Mouse (Mus musculus) lung, postnatal 4 days (tissue): ENCODE measurements at regions not wholly inside any gene's neighbourhood (a gene's known extent, or its start where the extent isn't known, plus 50 kb on each side); places are given as distances from the start of the nearest gene placed in this dataset.

Experiments
- DNase-seq, 2 experiments: peaks; one replicate each; pipeline ENCODE4 v3.0.0; 2021

DNA sequence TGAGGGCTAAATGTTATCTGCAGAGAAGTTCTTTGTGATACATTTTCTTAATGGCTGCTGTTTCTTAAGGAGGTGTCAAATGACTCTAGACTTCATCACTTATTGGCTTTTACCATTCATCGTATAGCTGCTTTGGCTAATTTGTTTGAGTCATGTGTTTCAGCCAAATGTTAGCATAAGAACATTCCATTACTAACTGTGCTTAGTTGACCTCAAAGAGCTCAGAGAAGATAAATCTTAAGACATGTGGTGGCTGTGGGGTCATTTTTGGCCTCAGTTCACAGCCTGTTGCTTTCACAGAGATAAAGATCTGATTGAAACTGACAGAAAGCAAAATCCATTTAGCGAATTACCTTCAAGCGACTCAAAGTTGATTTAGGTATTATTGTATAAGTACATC is 743.6 kb downstream of the Hdgfl1 start:
- no peak for DNase-seq

DNA sequence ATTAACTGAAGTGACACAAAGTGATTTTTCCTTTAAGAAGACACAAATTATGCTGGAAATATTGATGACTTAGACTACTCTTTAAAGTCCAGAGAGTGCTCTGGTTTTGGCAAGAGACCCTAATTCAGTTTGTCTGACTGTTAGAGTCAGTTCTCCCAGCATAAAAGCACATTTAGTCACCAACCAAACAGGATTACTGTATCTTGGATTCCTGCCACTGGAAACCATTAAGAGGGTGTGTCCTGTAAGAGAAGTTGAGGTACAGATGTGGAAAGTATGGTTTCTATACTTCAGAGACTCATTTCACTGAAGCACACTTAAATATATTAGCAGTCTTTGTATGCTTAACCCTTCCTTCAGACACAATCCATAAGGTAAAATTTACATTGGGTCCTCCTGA is 745.3 kb downstream of the Hdgfl1 start:
- no peak for DNase-seq

- DNase-seq, result no peak
These were observed 749.5 kb downstream of the Hdgfl1 start for GRCm38 (mm10) chr13:26020491-26020890.

DNA sequence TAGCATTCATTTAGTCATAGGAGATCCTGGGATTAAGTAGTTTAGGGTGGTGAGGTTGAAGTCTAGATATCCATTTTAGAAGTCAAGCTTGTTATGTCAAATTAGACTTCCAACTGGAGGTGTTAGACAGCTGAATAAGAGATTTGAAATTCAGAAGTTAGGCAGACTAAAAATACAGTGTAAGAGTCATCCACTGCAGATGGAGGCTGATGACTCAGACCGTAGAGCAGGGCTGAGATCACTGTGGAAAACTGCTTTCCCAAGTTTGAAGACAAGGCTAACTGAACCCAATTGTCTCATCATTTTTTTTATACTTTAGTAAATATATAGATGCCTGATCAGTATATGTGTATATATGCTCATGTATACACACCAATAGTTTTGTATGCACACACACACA is 738.8 kb upstream of the Nrsn1 start:
- DNase-seq, result no peak

GRCm38 (mm10) chr13:26004768-26005560 is 734.7 kb upstream of the Nrsn1 start:
- no peak for DNase-seq

DNA sequence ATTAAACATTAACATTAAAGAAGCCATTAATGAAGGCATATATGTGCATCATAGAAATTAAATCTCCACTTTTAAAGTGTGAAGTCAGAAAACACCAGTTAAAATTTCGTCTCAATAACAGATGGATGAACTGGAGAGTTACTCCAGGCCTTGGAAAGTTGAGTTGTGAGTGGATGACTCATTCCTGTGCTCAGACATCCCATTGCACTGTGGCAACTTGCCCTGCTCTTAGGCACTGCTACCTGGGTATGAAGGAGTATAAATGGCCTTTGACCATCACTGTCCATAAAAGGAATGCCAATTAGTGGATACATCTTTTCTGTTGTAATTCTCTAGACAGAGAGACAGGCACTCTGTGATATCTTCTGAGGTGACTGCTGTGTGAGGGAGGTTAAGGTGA is 723.2 kb upstream of the Nrsn1 start:
- DNase-seq, result no peak

DNA sequence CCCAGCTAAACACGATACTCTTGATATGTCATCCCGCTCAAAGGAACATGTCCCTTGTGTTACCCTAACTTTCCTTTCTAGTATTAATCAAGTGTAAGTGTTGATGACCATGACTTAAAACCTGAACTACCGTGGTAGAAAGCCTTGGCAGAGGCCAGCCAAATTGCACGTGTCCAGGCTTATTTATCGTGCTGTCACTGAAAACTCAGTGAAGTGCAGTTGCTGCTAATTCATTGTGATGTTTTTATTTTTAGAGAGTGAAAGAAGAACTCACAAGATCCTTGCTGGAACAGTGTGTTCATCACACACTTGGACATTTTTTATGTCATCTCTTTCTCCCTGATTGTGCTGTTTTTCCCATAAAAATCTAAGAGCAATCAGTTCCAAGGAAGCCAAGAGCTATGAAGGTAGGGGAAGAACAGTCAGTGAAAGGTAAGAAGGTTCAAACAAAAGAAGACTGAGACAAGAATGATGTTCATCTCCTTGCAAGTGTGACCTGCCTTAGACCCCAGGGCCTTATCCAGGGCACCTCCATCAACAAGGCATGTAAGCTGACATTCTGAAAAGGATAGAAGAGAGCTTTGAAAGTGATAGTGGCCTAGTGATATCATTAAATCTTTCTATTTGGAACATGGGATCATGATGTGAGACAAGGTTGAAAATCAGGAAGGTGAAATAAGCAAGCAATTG is 718.9 kb upstream of the Nrsn1 start:
- DNase-seq, result no peak

DNA sequence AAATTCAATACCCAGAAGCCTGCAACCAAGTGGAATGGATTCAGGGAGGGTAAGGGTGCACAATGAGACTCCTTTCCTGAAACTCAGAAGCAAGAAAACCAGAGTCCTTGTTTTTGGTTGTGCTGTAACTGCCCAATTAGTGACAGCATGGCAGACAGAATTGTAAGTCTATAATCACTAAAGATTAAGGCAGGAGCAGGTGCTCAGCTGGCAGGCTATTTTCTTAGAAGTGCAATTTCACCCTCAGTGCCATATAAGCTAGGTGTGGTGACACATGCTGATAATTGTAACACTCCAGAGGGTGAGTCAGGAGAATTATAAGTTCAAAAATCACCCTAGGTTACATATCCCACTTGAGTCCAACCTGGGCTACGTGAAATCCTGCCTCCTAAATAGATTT is 714.2 kb upstream of the Nrsn1 start:
- no peak for DNase-seq

DNA sequence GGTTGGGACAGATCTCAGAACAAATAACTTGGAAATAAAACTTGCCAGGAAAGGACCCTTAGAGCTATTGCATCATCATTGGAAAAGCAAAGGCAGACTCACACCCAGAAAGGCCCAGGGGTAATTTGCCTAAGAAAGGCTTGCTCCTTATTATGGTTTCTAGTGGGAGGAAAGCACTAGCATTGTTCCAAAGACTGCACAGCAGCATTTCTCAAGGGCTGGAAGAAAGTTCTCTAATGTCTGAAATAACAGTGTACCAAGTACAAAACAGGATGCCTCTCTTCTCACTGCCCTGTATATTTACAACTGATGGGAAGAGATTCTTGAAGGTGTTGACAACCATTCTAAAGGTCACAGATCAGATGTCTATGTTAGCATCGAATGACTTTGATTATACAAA is 713.4 kb upstream of the Nrsn1 start:
- DNase-seq, result no peak

GRCm38 (mm10) chr13:25978648-25979047 is 708.3 kb upstream of the Nrsn1 start:
- DNase-seq, result no peak

GRCm38 (mm10) chr13:25958592-25958991 is 688.3 kb upstream of the Nrsn1 start:
- no peak for DNase-seq

- DNase-seq, result no peak
These were observed 687.8 kb upstream of the Nrsn1 start for GRCm38 (mm10) chr13:25958153-25958466.

DNA sequence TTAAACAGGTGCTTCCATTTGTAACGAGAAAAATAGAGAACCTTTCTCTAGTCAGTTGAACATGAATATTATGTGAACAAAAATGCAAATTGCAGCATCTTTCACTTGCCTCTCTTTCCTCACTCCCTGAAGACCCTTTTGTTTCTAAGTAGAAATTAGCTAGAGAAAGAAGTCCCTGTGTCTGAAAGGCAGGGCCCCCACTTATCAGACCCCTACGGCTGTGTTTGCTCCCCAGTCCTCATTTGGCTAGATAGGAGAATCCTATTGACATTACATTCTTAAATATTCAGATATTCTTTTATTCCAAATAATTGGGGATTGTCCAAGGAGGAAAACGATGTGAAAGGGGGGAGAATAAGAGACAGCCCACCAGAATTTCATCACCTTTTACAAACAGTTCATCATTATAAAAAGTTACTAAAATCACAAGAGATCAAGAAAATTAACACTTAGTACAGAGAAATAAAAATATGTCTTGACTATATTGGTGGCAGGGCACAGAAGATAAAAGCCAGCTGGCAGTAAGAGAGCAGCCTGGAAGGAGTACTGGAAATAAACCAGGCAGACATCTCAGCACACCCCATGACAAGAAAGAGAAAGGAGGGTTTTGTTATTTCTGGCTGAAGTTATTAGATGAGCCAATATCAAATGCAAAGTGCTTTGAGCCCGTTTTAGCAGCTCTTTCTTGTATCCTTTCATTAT is 687.3 kb upstream of the Nrsn1 start:
- peak; percentile 10 to 46 for DNase-seq

GRCm38 (mm10) chr13:25937631-25938030 is 667.3 kb upstream of the Nrsn1 start:
- DNase-seq, result no peak

GRCm38 (mm10) chr13:25933783-25934182 is 663.5 kb upstream of the Nrsn1 start:
- no peak for DNase-seq

DNA sequence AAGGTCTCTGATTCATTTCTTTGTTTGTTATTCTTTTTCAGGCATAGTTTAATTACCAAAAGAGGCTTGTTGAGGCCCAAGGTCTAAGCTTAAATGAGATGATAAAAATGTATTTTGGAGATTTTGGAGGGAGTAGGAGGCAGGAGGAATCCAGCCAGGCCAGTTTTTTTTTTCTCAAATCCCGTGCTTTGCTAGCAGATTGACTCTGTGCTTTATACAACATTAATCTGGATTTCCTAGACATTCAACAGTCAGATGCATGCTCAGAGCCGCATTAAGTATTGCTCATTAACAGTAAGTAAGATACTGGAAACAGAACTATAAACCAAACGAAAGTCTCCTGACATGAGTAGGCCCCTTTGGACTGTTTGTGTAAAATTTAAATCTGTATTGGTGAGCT is 662.9 kb upstream of the Nrsn1 start:
- DNase-seq, result no peak

DNA sequence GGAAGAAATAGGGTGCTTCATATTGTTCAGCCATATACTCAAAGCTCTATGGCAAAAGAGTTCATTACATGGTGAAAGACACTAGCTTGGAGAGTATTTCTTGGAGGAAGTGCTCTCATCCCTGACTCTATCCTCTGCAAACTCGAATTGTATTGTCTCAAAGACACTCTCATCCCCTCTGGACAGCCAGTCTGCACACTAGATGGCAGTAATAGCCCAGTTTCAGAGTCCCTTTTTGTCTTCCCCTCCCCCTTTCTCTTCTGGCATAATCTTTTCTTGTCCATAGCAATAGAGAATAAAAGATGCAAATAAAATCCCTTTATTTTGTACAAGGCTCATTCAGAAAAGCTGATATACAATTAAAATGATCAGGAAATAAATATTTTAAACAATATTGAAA is 662.5 kb upstream of the Nrsn1 start:
- peak in 1 of 2 experiments; percentile 62 for DNase-seq

- no peak for DNase-seq
These were observed 662.1 kb upstream of the Nrsn1 start for GRCm38 (mm10) chr13:25932365-25932764.

GRCm38 (mm10) chr13:25925685-25926084 is 655.4 kb upstream of the Nrsn1 start:
- DNase-seq, result no peak

DNA sequence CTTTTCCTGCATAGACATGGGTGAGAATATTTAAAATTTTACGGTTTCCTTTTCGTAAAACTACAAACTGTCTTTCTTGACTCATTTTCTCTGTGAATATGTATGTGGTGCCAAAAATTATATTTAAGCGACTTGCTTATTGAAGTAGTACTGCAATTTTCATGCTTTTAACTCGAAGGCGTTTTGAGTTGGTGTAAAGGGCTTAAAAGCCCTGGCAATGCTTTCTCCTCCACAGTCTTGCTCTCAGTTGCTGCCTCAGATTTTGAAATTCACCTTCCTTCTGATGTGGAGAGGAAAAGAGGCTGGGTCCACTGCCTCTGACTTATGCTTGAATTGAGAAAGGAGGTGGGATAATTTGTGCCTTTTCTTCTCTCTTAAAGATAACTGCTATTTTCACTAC is 629.6 kb upstream of the Nrsn1 start:
- DNase-seq, result no peak

GRCm38 (mm10) chr13:25893150-25893549 is 622.8 kb upstream of the Nrsn1 start:
- DNase-seq, result no peak

DNA sequence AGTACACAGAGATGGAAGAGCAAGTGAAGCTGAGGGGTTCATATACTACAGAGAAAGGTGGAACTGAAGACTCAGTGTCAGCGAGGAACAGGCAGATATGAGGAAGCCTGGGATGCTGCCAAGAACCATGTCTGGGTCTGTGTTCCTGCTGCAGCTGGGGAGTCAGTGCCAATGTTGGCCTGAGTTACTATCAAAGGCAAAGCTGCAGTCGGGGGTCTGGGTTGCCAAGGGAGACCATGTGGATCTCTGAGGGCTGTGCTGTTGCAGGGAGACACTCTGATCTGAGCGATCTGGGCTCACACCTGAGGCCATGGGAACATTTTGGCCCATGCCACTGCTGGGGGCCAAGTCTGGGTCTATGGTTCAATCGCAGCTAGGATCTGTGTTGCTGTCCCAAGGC is 612.5 kb upstream of the Nrsn1 start:
- DNase-seq, result peak in 1 of 2 experiments; percentile 15

GRCm38 (mm10) chr13:25868923-25869322 is 598.6 kb upstream of the Nrsn1 start:
- no peak for DNase-seq

GRCm38 (mm10) chr13:25858207-25858606 is 587.9 kb upstream of the Nrsn1 start:
- DNase-seq, result no peak
